Mouse (Mus musculus): ENCODE data around the gene Il10ra. TPM values are rescaled to one million over a fixed set of nuclear protein-coding genes. Genes with fewer than 3 reads are reported as not detected.

Il10ra gene
- total RNA-seq, 4 experiments from 2014 or later: 1.8 to 10.0 (median 6.1) TPM

- DNase-seq (ENCODE audit: low spot score in 2 of 2): no peak
These were observed 63.8 kb downstream of the Il10ra start for GRCm38 (mm10) chr9:45205143-45205542.

Small RNA genes within 50 kb of the gene (microRNA-seq; reads per million reads assigned to microRNA genes)
- gene Mir7086: 0 reads per million in 2 experiments

Other genes starting within 250 kb of the Il10ra start
- gene Mpzl2, start 229.3 kb downstream of the Il10ra start, total RNA-seq (2022): 1 to 10 TPM; 1.3 TPM
- gene Mpzl3, start 214.0 kb downstream of the Il10ra start, total RNA-seq (2022): 1 to 10 TPM; 3.4 to 5.4 (median 3.7) TPM
- gene Jaml, start 190.0 kb downstream of the Il10ra start, total RNA-seq (2022): 1 to 10 TPM in 1 of 4 experiments, under 1 TPM in 3; 0.55 to 1.3 (median 0.72) TPM
- 100 to 1,000 TPM; 209 to 270 (median 239) TPM for gene Scn2b, start 151.4 kb downstream of the Il10ra start, total RNA-seq (2022)
- gene Scn4b, start 130.8 kb downstream of the Il10ra start, total RNA-seq (2022): 10 to 100 TPM; 14.6 to 17.4 (median 15.7) TPM
- 1 to 10 TPM in 1 of 4 experiments, under 1 TPM in 3; 0.43 to 1.0 (median 0.59) TPM for gene BC049352, start 87.1 kb downstream of the Il10ra start, total RNA-seq (2022)
- gene Tmprss4, start 65.1 kb downstream of the Il10ra start, total RNA-seq (2022): not detected
- not detected for gene Tmprss13, start 50.0 kb upstream of the Il10ra start, total RNA-seq (2022)
- 10 to 100 TPM; 87.3 to 98.5 (median 93.0) TPM for gene Fxyd6, start 101.0 kb upstream of the Il10ra start, total RNA-seq (2022)
- gene Fxyd2, start 130.5 kb upstream of the Il10ra start, total RNA-seq (2022): 1 to 10 TPM; 4.9 to 8.5 (median 7.9) TPM
- 100 to 1,000 TPM in 1 of 4 experiments, 10 to 100 TPM in 3; 84.0 to 101 (median 88.8) TPM for gene Dscaml1, start 157.5 kb upstream of the Il10ra start, total RNA-seq (2022)